Mouse (Mus musculus): Measurements from ENCODE around the gene Utf1. TPM values are rescaled to one million over a fixed set of nuclear protein-coding genes. Genes with fewer than 3 reads are reported as not detected.

Utf1 gene
- polyA plus RNA-seq, 1 experiment from 2014 or later, result not detected

GRCm38 (mm10) chr7:139957437-139957836 lies 13.8 kb downstream of the Utf1 start:
- 35% methylated on average over 11 of the region's 11 CpGs for WGBS

GRCm38 (mm10) chr7:139957958-139958357 lies 14.4 kb downstream of the Utf1 start:
- Histone ChIP-seq H3K27me3 (replicated peaks) (peaks cover 55% of the 10 kb centered on the region), H3K4me1 (replicated peaks) (peaks cover 10% of the 10 kb centered on the region), H3K4me3 (no peak overlapping the region), H3K9ac (no peak overlapping the region), H3K9me3 (replicated peaks) (no peaks in the 10 kb centered on the region), H3K27ac (ENCODE audit: poor library complexity, severe bottlenecking) (no peak overlapping the region), H3K4me2 (0 out of 2 replicates have a peak overlapping the region, but pooled peaks have one; percentile 11), H3K36me3 (no peaks in the 10 kb centered on the region)
- 16% methylated on average over 11 of the region's 11 CpGs for WGBS
- ATAC-seq (ENCODE audit: insufficient number of reproducible peaks, low FRiP score), result no peak

More at GRCm38 (mm10) chr7:139957437-139957836, 13.8 kb downstream of the Utf1 start:
- H3K27me3 ChIP-seq (replicated peaks), result peaks cover 55% of the 10 kb centered on the region
- peaks cover 10% of the 10 kb centered on the region for H3K4me1 ChIP-seq (replicated peaks)
- no peaks in the 10 kb centered on the region for H3K9me3 ChIP-seq (replicated peaks)
- no peak overlapping the region for H3K4me3 ChIP-seq
- H3K9ac ChIP-seq, result no peak overlapping the region
- no peak overlapping the region for H3K27ac ChIP-seq (ENCODE audit: poor library complexity, severe bottlenecking)
- no peak overlapping the region for H3K4me2 ChIP-seq
- H3K36me3 ChIP-seq, result no peaks in the 10 kb centered on the region
- ATAC-seq (ENCODE audit: insufficient number of reproducible peaks, low FRiP score), result no peak

- H3K4me1 ChIP-seq (replicated peaks), result peaks cover 10% of the 10 kb centered on the region
- 74% methylated on average over 10 of the region's 10 CpGs for WGBS
- H3K4me3 ChIP-seq, result no peak overlapping the region
- no peak for ATAC-seq (ENCODE audit: insufficient number of reproducible peaks, low FRiP score)
- H3K9me3 ChIP-seq (replicated peaks), result no peaks in the 10 kb centered on the region
- no peak overlapping the region for H3K27ac ChIP-seq (ENCODE audit: poor library complexity, severe bottlenecking)
- no peak overlapping the region for H3K4me2 ChIP-seq
- H3K36me3 ChIP-seq, result no peaks in the 10 kb centered on the region
- no peak overlapping the region for H3K9ac ChIP-seq
- peaks cover 56% of the 10 kb centered on the region for H3K27me3 ChIP-seq (replicated peaks)
Observed at GRCm38 (mm10) chr7:139961141-139961540, 17.6 kb downstream of the Utf1 start.

- H3K4me3 ChIP-seq, result no peak overlapping the region
- H3K27me3 ChIP-seq (replicated peaks), result peaks cover 69% of the 10 kb centered on the region
- ATAC-seq (ENCODE audit: insufficient number of reproducible peaks, low FRiP score), result no peak
- H3K36me3 ChIP-seq, result no peaks in the 10 kb centered on the region
- H3K4me1 ChIP-seq (replicated peaks), result no peaks in the 10 kb centered on the region
- no peak overlapping the region for H3K9ac ChIP-seq
- H3K4me2 ChIP-seq, result no peak overlapping the region
- no peaks in the 10 kb centered on the region for H3K9me3 ChIP-seq (replicated peaks)
- H3K27ac ChIP-seq (ENCODE audit: poor library complexity, severe bottlenecking), result no peak overlapping the region
- WGBS, result 53% methylated on average over 4 of the region's 4 CpGs
Observed at GRCm38 (mm10) chr7:139963814-139964213, 20.2 kb downstream of the Utf1 start.

- Histone ChIP-seq H3K4me1 (replicated peaks) (no peaks in the 10 kb centered on the region), H3K27ac (ENCODE audit: poor library complexity, severe bottlenecking) (no peak overlapping the region), H3K9ac (no peak overlapping the region), H3K4me3 (no peak overlapping the region), H3K27me3 (replicated peaks) (peaks cover 66% of the 10 kb centered on the region), H3K36me3 (no peaks in the 10 kb centered on the region), H3K4me2 (no peak overlapping the region), H3K9me3 (replicated peaks) (no peaks in the 10 kb centered on the region)
- ATAC-seq (ENCODE audit: insufficient number of reproducible peaks, low FRiP score), result no peak
- WGBS, result 25% methylated on average over 4 of the region's 4 CpGs
Observed at GRCm38 (mm10) chr7:139967175-139967574, 23.6 kb downstream of the Utf1 start.

GRCm38 (mm10) chr7:139968428-139968827 lies 24.8 kb downstream of the Utf1 start:
- Histone ChIP-seq H3K27ac (ENCODE audit: poor library complexity, severe bottlenecking) (no peak overlapping the region), H3K36me3 (no peaks in the 10 kb centered on the region), H3K9me3 (replicated peaks) (no peaks in the 10 kb centered on the region), H3K4me2 (no peak overlapping the region), H3K4me3 (no peak overlapping the region), H3K4me1 (replicated peaks) (no peaks in the 10 kb centered on the region), H3K9ac (no peak overlapping the region), H3K27me3 (replicated peaks) (peaks cover 70% of the 10 kb centered on the region)
- no peak for ATAC-seq (ENCODE audit: insufficient number of reproducible peaks, low FRiP score)
- 50% methylated on average over 5 of the region's 5 CpGs for WGBS

- H3K4me3 ChIP-seq, result no peak overlapping the region
- 43% methylated on average over 10 of the region's 10 CpGs for WGBS
- H3K4me2 ChIP-seq, result no peak overlapping the region
- no peaks in the 10 kb centered on the region for H3K9me3 ChIP-seq (replicated peaks)
- ATAC-seq (ENCODE audit: insufficient number of reproducible peaks, low FRiP score), result no peak
- H3K27me3 ChIP-seq (replicated peaks), result peaks cover 68% of the 10 kb centered on the region
- no peaks in the 10 kb centered on the region for H3K4me1 ChIP-seq (replicated peaks)
- H3K27ac ChIP-seq (ENCODE audit: poor library complexity, severe bottlenecking), result no peak overlapping the region
- no peaks in the 10 kb centered on the region for H3K36me3 ChIP-seq
- H3K9ac ChIP-seq, result no peak overlapping the region
Observed at GRCm38 (mm10) chr7:139969348-139970130, 25.9 kb downstream of the Utf1 start.

- Histone ChIP-seq H3K27me3 (replicated peaks) (peaks cover 67% of the 10 kb centered on the region), H3K4me1 (replicated peaks) (no peaks in the 10 kb centered on the region), H3K9me3 (replicated peaks) (peaks cover 4% of the 10 kb centered on the region; the same call in 1 of the 2 replicates), H3K4me3 (no peak overlapping the region), H3K4me2 (no peak overlapping the region), H3K27ac (ENCODE audit: poor library complexity, severe bottlenecking) (no peak overlapping the region), H3K36me3 (no peaks in the 10 kb centered on the region), H3K9ac (no peak overlapping the region)
- WGBS, result 78% methylated on average over 10 of the region's 10 CpGs
- ATAC-seq (ENCODE audit: insufficient number of reproducible peaks, low FRiP score), result no peak
Observed at GRCm38 (mm10) chr7:139970216-139970919, 26.8 kb downstream of the Utf1 start.

- WGBS, result 72% methylated on average over 5 of the region's 5 CpGs
- Histone ChIP-seq H3K4me3 (no peak overlapping the region), H3K9me3 (replicated peaks) (peaks cover 6% of the 10 kb centered on the region; the same call in 1 of the 2 replicates), H3K9ac (no peak overlapping the region), H3K4me1 (replicated peaks) (no peaks in the 10 kb centered on the region), H3K36me3 (no peaks in the 10 kb centered on the region), H3K4me2 (no peak overlapping the region), H3K27me3 (replicated peaks) (peaks cover 65% of the 10 kb centered on the region), H3K27ac (ENCODE audit: poor library complexity, severe bottlenecking) (no peak overlapping the region)
- ATAC-seq (ENCODE audit: insufficient number of reproducible peaks, low FRiP score), result no peak
Observed at GRCm38 (mm10) chr7:139970979-139971378, 27.4 kb downstream of the Utf1 start.

- Histone ChIP-seq H3K27ac (ENCODE audit: poor library complexity, severe bottlenecking) (no peak overlapping the region), H3K27me3 (replicated peaks) (peaks cover 70% of the 10 kb centered on the region), H3K4me1 (replicated peaks) (no peaks in the 10 kb centered on the region), H3K4me3 (no peak overlapping the region), H3K9me3 (replicated peaks) (peaks cover 6% of the 10 kb centered on the region; the same call in 1 of the 2 replicates), H3K9ac (no peak overlapping the region), H3K36me3 (no peaks in the 10 kb centered on the region), H3K4me2 (no peak overlapping the region)
- no peak for ATAC-seq (ENCODE audit: insufficient number of reproducible peaks, low FRiP score)
- 46% methylated on average over 6 of the region's 6 CpGs for WGBS
Observed at GRCm38 (mm10) chr7:139971436-139971835, 27.8 kb downstream of the Utf1 start.

- Histone ChIP-seq H3K4me3 (no peak overlapping the region), H3K36me3 (no peaks in the 10 kb centered on the region), H3K9ac (no peak overlapping the region), H3K4me2 (no peak overlapping the region), H3K4me1 (replicated peaks) (no peaks in the 10 kb centered on the region), H3K27ac (ENCODE audit: poor library complexity, severe bottlenecking) (no peak overlapping the region), H3K9me3 (replicated peaks) (peaks cover 6% of the 10 kb centered on the region; the same call in 1 of the 2 replicates), H3K27me3 (replicated peaks) (peaks cover 73% of the 10 kb centered on the region)
- ATAC-seq (ENCODE audit: insufficient number of reproducible peaks, low FRiP score), result no peak
Observed at GRCm38 (mm10) chr7:139972923-139973331, 29.3 kb downstream of the Utf1 start.

Measured in heart, embryonic 12.5 days (tissue).